Mouse (Mus musculus) embryonic facial prominence, embryonic 11.5 days (tissue): Measurements from ENCODE around the gene Tnni3. TPM values are rescaled to one million over a fixed set of nuclear protein-coding genes. Genes with fewer than 3 reads are reported as not detected.

ENCODE experiments used
- ATAC-seq: fragments of 200-750 bp; cut with Nextera tagmentation; replicated peaks from 2 replicates; pipeline ENCODE4 v1.8.0; 2017; ENCODE audit warnings: low read depth; ENCODE audit not compliant: insufficient number of reproducible peaks, low FRiP score, low TSS enrichment
- DNase-seq: peaks from one replicate; pipeline ENCODE4 v3.0.0-alpha.2; 2015; ENCODE audit warnings: low spot score
- H3K27ac ChIP-seq: fragments of 300-500 bp; sonication (generic); replicated peaks from 2 replicates; pipeline ENCODE4 v1.5.1; 2014; ENCODE audit warnings: mild to moderate bottlenecking, low read depth, low read length, control low read depth
- H3K27me3 ChIP-seq: fragments of 300-500 bp; sonication (generic); 2 replicates; pipeline ENCODE4 v1.6.1; 2014; ENCODE audit warnings: mild to moderate bottlenecking, low read length, moderate library complexity, mixed read lengths; ENCODE audit not compliant: control insufficient read depth, insufficient read depth
- H3K36me3 ChIP-seq: fragments of 300-500 bp; sonication (generic); replicated peaks from 2 replicates; pipeline ENCODE4 v1.6.1; 2014; ENCODE audit warnings: low read depth, mild to moderate bottlenecking, low read length, moderate library complexity, mixed read lengths; ENCODE audit not compliant: control insufficient read depth, insufficient read depth
- H3K4me1 ChIP-seq: fragments of 300-500 bp; sonication (generic); 2 replicates; pipeline ENCODE4 v1.6.1; 2014; ENCODE audit warnings: low read length, mixed read lengths; ENCODE audit not compliant: control insufficient read depth, insufficient read depth
- H3K4me2 ChIP-seq: fragments of 300-500 bp; sonication (generic); 2 replicates; pipeline ENCODE4 v1.6.1; 2014; ENCODE audit warnings: low read depth, mild to moderate bottlenecking, control low read depth, low read length, moderate library complexity
- H3K4me3 ChIP-seq: fragments of 300-500 bp; sonication (generic); 2 replicates; pipeline ENCODE4 v1.5.1; 2014; ENCODE audit warnings: low read depth, low read length, control low read depth
- H3K9ac ChIP-seq: fragments of 300-500 bp; sonication (generic); replicated peaks from 2 replicates; pipeline ENCODE4 v1.6.1; 2014; ENCODE audit warnings: mild to moderate bottlenecking, control low read depth, low read length
- H3K9me3 ChIP-seq: fragments of 300-500 bp; sonication (generic); replicated peaks from 2 replicates; pipeline ENCODE4 v1.6.1; 2016; ENCODE audit warnings: mild to moderate bottlenecking, low read length, inconsistent platforms, mixed read lengths; ENCODE audit not compliant: control insufficient read depth
- WGBS: fragments of 180-500 bp; shearing (Covaris S2); extraction: QIAGEN DNeasy Blood & Tissue Kit; methylation state at CpG from one replicate; pipeline ENCODE4 v1.1.7; 2014; 5-methylcytosine and 5-hydroxymethylcytosine counted together
- polyA plus RNA-seq: library from polyadenylated mRNA; unstranded; fragments of >200 nt; fragmentation: Nextera tagmentation; extraction: Ambion mirVana; gene quantifications from 2 replicates; pipeline ENCODE4 v1.2.1, GENCODE M21; 2014

The Tnni3 gene
- polyA plus RNA-seq, 1 experiment from 2014 or later, result 9.9 TPM

DNA sequence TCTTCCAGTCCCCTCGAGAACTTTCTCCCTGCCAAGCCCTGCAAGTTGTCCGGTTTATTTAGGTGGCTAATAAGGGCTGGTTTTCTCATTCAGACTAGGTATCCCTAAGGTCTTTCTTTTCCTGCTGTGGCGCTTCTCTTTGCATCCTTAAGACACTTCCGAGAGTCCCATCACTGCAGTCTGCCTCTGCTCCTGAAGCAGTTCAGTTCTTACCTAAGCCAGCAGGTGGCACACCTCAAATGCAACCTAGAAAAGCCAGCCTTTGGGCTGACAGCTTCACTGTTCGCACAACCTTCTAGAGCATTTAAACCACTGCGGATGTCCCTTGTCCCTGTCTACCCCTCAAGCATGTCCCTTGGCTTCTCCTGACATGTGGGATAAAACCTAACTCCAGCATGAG lies 44.4 kb downstream of the Tnni3 start:
- ATAC-seq, result no peak
- DNase-seq, result peak; percentile 73
- no peaks in the 10 kb centered on the region for H3K4me1 ChIP-seq
- H3K4me3 ChIP-seq, result no peak overlapping the region
- H3K27ac ChIP-seq, result no peak overlapping the region
- H3K27me3 ChIP-seq, result no peaks in the 10 kb centered on the region
- H3K9me3 ChIP-seq, result no peaks in the 10 kb centered on the region
- H3K9ac ChIP-seq, result no peak overlapping the region
- H3K4me2 ChIP-seq, result no peak overlapping the region
- WGBS, result 25% methylated on average over 6 of the region's 6 CpGs
- peaks cover 3% of the 10 kb centered on the region; the same call in 1 of the 2 replicates for H3K36me3 ChIP-seq

DNA sequence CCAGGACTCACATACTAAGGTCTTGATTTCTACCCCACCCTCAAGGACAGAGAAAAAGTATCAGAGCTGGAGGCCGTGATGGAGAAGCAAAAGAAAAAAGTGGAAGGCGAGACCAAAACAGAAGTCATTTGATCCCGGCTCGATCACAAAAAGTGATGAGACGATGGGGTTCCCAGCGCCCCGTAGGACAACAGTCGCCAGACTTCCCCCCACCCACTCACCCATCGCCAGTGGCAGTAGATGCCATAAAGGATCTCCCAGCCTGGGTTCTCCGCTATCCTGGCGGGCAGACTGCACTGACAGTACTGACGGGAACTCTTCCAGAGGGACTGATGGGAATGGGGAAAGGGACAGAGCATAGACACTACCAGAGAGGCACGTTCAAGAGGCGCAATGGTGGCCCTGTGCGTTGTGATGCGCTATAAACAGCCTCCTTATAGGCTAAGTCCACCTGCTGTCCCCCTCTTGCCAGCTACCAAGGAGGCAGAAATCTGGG lies 45.2 kb downstream of the Tnni3 start:
- Histone ChIP-seq H3K9ac (peak overlapping the region; percentile 51), H3K4me3 (peak overlapping the region; percentile 41), H3K4me2 (peak overlapping the region; percentile 78), H3K27me3 (peaks cover 3% of the 10 kb centered on the region), H3K9me3 (no peaks in the 10 kb centered on the region), H3K36me3 (peaks cover 3% of the 10 kb centered on the region; the same call in 1 of the 2 replicates), H3K4me1 (no peaks in the 10 kb centered on the region), H3K27ac (peak overlapping the region; percentile 83)
- ATAC-seq (no peak), DNase-seq (no peak)
- WGBS, result 5% methylated on average over 16 of the region's 16 CpGs

DNA sequence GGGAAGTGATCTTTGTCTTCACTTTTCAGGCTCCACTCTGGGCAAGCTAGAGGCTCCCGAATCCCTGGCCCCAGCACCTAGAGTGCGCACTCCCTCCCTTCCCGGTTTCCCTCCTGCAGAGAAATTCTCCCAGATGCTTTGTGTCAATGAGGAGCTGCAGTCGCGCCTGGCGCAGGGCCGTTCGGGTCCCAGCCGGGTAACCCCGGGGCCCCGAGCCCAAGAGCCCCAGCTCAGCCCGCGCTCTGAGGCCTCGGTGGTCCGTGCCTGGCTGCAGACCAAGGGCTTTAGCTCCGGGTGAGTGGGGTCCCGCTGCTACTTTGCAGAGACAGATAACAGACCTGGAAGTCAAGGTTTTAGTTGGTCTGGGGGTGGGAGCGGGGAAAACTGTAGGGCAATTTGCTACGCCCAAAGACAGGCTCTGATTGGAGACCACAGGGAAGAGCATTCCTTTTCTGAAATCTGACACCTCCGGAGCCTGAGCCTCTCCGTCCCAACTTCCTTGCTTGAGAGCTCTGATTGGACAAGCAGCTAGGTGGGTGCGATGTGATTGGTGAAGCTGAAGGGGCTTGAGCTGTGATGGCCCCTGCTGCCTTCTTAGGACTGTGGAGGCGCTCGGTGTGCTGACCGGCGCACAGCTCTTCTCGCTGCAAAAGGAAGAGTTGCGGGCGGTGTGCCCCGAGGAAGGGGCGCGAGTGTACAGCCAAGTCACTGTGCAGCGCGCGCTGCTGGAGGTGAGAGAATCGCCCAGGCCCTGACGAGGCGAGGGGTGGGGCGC lies 45.8 kb downstream of the Tnni3 start:
- DNase-seq, result peak; percentile 95
- Histone ChIP-seq H3K9me3 (no peaks in the 10 kb centered on the region), H3K27ac (peak overlapping the region; percentile 83), H3K4me3 (peak overlapping the region; percentile 41), H3K4me1 (no peaks in the 10 kb centered on the region), H3K4me2 (peak overlapping the region; percentile 78), H3K36me3 (peaks cover 3% of the 10 kb centered on the region; the same call in 1 of the 2 replicates), H3K27me3 (peaks cover 5% of the 10 kb centered on the region), H3K9ac (peak overlapping the region; percentile 66)
- WGBS, result 0% methylated on average over 39 of the region's 39 CpGs
- peak; percentile 98 for ATAC-seq

- H3K9ac ChIP-seq, result no peak overlapping the region
- H3K27me3 ChIP-seq, result peaks cover 16% of the 10 kb centered on the region
Observed at GRCm38 (mm10) chr7:4473940-4474339, 50.1 kb downstream of the Tnni3 start.

GRCm38 (mm10) chr7:4471179-4471555 lies 52.9 kb downstream of the Tnni3 start:
- 1% methylated on average over 24 of the region's 24 CpGs for whole genome bisulfite sequencing
- ATAC-seq, result peak; percentile 72

More at GRCm38 (mm10) chr7:4473940-4474339, 50.1 kb downstream of the Tnni3 start:
- WGBS, result 7% methylated on average over 19 of the region's 19 CpGs
- ATAC-seq, result no peak
- Histone ChIP-seq H3K4me1 (no peaks in the 10 kb centered on the region), H3K36me3 (no peaks in the 10 kb centered on the region), H3K9me3 (no peaks in the 10 kb centered on the region), H3K27ac (no peak overlapping the region), H3K4me2 (no peak overlapping the region), H3K4me3 (0 out of 2 replicates have a peak overlapping the region, but pooled peaks have one; percentile 1)
- no peak for DNase-seq

GRCm38 (mm10) chr7:4470275-4471178 lies 53.5 kb downstream of the Tnni3 start:
- 4% methylated on average over 35 of the region's 35 CpGs for WGBS
- no peaks in the 10 kb centered on the region for H3K9me3 ChIP-seq
- peak overlapping the region; percentile 57 for H3K4me2 ChIP-seq
- H3K4me3 ChIP-seq, result peak overlapping the region; percentile 21
- H3K36me3 ChIP-seq, result no peaks in the 10 kb centered on the region
- DNase-seq, result peak; percentile 75
- peaks cover 16% of the 10 kb centered on the region for H3K27me3 ChIP-seq
- no peaks in the 10 kb centered on the region for H3K4me1 ChIP-seq
- H3K27ac ChIP-seq, result no peak overlapping the region
- peak; percentile 31 for ATAC-seq
- H3K9ac ChIP-seq, result peak overlapping the region; percentile 39; the same call in 1 of the 2 replicates

More at GRCm38 (mm10) chr7:4471179-4471555, 52.9 kb downstream of the Tnni3 start:
- no peak overlapping the region; the same call in 1 of the 2 replicates for H3K9ac ChIP-seq
- no peaks in the 10 kb centered on the region for H3K9me3 ChIP-seq
- peak overlapping the region; percentile 21 for H3K4me3 ChIP-seq
- peak; percentile 85 for DNase-seq
- H3K4me1 ChIP-seq, result no peaks in the 10 kb centered on the region
- no peak overlapping the region for H3K27ac ChIP-seq
- peak overlapping the region; percentile 57 for H3K4me2 ChIP-seq
- no peaks in the 10 kb centered on the region for H3K36me3 ChIP-seq
- H3K27me3 ChIP-seq, result peaks cover 16% of the 10 kb centered on the region
